Mouse (Mus musculus) adipocyte (in vitro differentiated cells): ENCODE measurements around the gene Olfr49.
"Not testable (repeated sequence)": the region's sequence is repeated elsewhere in the genome, so short reads cannot be mapped to it uniquely, and the experiment has no call there.

ENCODE experiments used
- DNase-seq: peaks from one replicate; pipeline ENCODE4 v3.0.0-alpha.2; 2016; ENCODE audit warnings: low spot score

The Olfr49 gene

GRCm38 (mm10) chr14:54231176-54231956 lies 53.4 kb downstream of the Olfr49 start:
- DNase-seq: no peak

GRCm38 (mm10) chr14:54230638-54231150 lies 54.0 kb downstream of the Olfr49 start:
- DNase-seq: no peak

GRCm38 (mm10) chr14:54229849-54230248 lies 54.9 kb downstream of the Olfr49 start:
- DNase-seq: not testable (repeated sequence)

GRCm38 (mm10) chr14:54228933-54229713 lies 55.6 kb downstream of the Olfr49 start:
- DNase-seq: no peak

- DNase-seq: no peak
Measured at GRCm38 (mm10) chr14:54228501-54228900, 56.2 kb downstream of the Olfr49 start.
